Mouse (Mus musculus): ENCODE measurements around the gene Pi4ka. TPM values are rescaled to one million over a fixed set of nuclear protein-coding genes. Genes with fewer than 3 reads are reported as not detected.

Gene Pi4ka
- polyA plus RNA-seq, 1 experiment, result 46.1 TPM

DNA sequence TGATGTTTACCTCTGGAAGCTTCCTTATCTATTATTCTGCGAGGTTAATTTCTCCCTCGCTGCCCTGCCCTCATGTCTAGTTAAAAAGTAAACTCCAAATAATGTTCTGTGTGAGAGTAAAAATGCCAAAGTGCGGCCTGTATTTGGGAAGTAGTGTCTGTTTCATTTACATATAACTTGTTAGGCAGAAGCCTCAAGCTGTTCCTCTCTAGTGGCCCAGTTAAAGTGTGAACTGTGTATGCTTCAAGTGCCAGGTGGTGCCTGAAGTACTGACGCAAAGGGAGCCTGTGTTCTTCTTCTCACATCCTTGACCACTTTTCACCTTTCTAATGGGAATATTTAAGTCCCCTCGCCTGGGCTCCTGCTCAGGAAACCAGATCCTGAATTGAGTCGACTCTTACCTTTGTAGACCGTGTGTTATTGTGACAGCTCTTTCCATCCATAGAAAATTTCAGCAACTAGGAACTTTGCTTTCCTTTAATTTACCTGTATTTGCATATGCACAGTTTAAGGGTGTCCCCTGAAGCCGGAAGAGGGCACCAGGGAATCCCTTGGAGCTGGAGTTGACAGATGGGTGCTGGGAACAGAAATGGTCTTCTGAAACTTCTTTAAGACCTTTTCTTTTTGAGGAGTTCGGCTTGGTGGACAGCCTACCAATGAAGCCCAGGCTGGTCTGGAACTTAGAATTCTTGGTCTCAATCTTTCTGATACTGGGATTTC, 558 bp upstream of the Pi4ka start:
- Histone ChIP-seq H3K27ac (ENCODE audit: control insufficient read depth, insufficient read depth, low read depth, low read length, poor library complexity) (peak overlapping the region; percentile 88; the same call in 1 of the 2 replicates), H3K4me1 (ENCODE audit: control insufficient read depth, insufficient read depth, low read length) (peaks cover 7% of the 10 kb centered on the region; the same call in 1 of the 2 replicates), H3K4me3 (replicated peaks; ENCODE audit: control insufficient read depth, low read depth, low read length) (peak overlapping the region; percentile 93)
- WGBS, result 28% methylated on average over 9 of the region's 9 CpGs
- TF ChIP-seq CTCF (IDR thresholded peaks at IDR 0.05; ENCODE audit: control insufficient read depth, insufficient read depth, low read length), result no peak
- TF ChIP-seq POLR2A (IDR thresholded peaks at IDR 0.05; ENCODE audit: borderline replicate concordance, control insufficient read depth, low read depth, low read length), result no peak

DNA sequence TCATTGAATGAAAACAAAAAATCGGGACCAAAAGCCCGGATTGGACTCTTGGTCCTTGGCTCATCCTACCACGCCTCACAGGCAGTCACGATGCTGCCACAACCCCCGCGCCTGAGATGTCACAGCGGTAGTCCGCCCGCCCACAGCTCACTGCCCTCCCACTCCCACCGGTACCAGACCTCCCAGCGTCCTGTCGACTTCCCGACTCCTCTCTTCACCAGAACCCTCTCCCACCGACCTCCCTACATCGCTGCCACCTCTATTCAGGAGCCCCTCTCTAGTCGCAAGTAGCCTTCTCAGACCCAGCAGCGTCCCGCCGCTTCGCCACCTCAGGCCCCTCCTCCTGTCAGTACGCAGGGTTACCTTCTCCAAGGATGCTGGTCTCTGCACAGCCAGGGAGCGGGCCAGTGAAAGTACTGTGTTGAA, 830 bp downstream of the Pi4ka start:
- 1% methylated on average over 22 of the region's 22 CpGs for WGBS
- H3K27ac ChIP-seq (ENCODE audit: control insufficient read depth, insufficient read depth, low read depth, low read length, poor library complexity), result peak overlapping the region; percentile 88
- peak overlapping the region; percentile 99 for H3K4me3 ChIP-seq (replicated peaks; ENCODE audit: control insufficient read depth, low read depth, low read length)
- TF ChIP-seq CTCF (IDR thresholded peaks at IDR 0.05; ENCODE audit: control insufficient read depth, insufficient read depth, low read length) (no peak), POLR2A (IDR thresholded peaks at IDR 0.05; ENCODE audit: borderline replicate concordance, control insufficient read depth, low read depth, low read length) (no peak)
- peaks cover 7% of the 10 kb centered on the region; the same call in 1 of the 2 replicates for H3K4me1 ChIP-seq (ENCODE audit: control insufficient read depth, insufficient read depth, low read length)

- 53% methylated on average over 1 of the region's 1 CpGs for WGBS
- H3K4me1 ChIP-seq (ENCODE audit: control insufficient read depth, insufficient read depth, low read length), result no peaks in the 10 kb centered on the region
- TF ChIP-seq POLR2A (IDR thresholded peaks at IDR 0.05; ENCODE audit: borderline replicate concordance, control insufficient read depth, low read depth, low read length), result no peak
- 0 out of 2 replicates have a peak, but pooled peaks have one; percentile 21 for TF ChIP-seq CTCF (IDR thresholded peaks at IDR 0.05; ENCODE audit: control insufficient read depth, insufficient read depth, low read length)
Measured at GRCm38 (mm10) chr16:17402855-17403254, 3.3 kb downstream of the Pi4ka start.

DNA sequence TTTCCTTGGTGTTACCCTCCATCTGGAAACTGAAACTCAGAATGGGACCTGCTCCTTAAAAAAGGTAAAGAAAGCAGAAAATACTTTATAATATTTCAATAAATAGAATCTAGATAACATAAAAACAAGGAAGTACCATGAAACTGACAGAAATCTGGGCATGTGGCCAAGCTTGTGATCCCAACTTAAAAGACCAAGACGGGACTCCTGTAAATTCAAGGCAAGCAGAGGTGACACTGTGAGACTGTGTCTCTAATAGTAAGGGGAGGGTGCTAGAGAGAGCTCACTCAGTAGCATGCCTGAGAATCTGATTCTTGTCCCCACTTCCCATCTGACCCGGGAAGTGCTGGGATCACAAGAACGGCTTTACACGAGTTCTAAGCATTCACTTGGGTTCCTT, 13.3 kb downstream of the Pi4ka start:
- 66% methylated on average over 4 of the region's 4 CpGs for WGBS
- TF ChIP-seq CTCF (IDR thresholded peaks at IDR 0.05; ENCODE audit: control insufficient read depth, insufficient read depth, low read length), result no peak
- TF ChIP-seq POLR2A (IDR thresholded peaks at IDR 0.05; ENCODE audit: borderline replicate concordance, control insufficient read depth, low read depth, low read length), result no peak
- Histone ChIP-seq H3K27ac (ENCODE audit: control insufficient read depth, insufficient read depth, low read depth, low read length, poor library complexity) (no peak overlapping the region), H3K4me3 (replicated peaks; ENCODE audit: control insufficient read depth, low read depth, low read length) (no peak overlapping the region), H3K4me1 (ENCODE audit: control insufficient read depth, insufficient read depth, low read length) (no peaks in the 10 kb centered on the region)

More at GRCm38 (mm10) chr16:17402855-17403254, 3.3 kb downstream of the Pi4ka start:
- H3K27ac ChIP-seq (ENCODE audit: control insufficient read depth, insufficient read depth, low read depth, low read length, poor library complexity), result no peak overlapping the region
- no peak overlapping the region for H3K4me3 ChIP-seq (replicated peaks; ENCODE audit: control insufficient read depth, low read depth, low read length)

- WGBS, result 62% methylated on average over 2 of the region's 2 CpGs
- no peak for TF ChIP-seq CTCF (IDR thresholded peaks at IDR 0.05; ENCODE audit: control insufficient read depth, insufficient read depth, low read length)
- H3K4me1 ChIP-seq (ENCODE audit: control insufficient read depth, insufficient read depth, low read length), result no peaks in the 10 kb centered on the region
- no peak overlapping the region for H3K27ac ChIP-seq (ENCODE audit: control insufficient read depth, insufficient read depth, low read depth, low read length, poor library complexity)
- H3K4me3 ChIP-seq (replicated peaks; ENCODE audit: control insufficient read depth, low read depth, low read length), result no peak overlapping the region
Measured at GRCm38 (mm10) chr16:17383594-17384326, 22.4 kb downstream of the Pi4ka start.

DNA sequence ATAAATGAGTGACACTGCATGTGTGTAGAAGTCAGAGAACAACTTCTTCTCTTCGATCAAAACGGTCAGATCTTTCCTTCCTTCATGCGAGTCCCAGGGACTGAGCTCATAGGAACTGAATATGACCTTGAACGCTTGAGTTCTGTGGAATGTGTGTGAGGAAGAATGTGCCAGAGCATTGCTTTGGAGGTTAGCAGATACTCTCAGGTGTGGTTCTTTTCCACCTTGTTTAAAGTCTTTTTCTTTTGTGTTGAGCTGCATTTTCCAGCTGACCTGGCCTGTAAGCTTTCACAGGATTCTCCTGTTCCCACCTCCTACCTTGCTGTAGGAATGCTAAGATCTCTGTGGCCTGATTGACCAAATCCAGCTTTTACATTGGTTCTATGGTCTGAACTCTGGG, 23.8 kb downstream of the Pi4ka start:
- no peaks in the 10 kb centered on the region for H3K4me1 ChIP-seq (ENCODE audit: control insufficient read depth, insufficient read depth, low read length)
- no peak overlapping the region for H3K4me3 ChIP-seq (replicated peaks; ENCODE audit: control insufficient read depth, low read depth, low read length)
- no peak overlapping the region for H3K27ac ChIP-seq (ENCODE audit: control insufficient read depth, insufficient read depth, low read depth, low read length, poor library complexity)
- WGBS, result 90% methylated on average over 4 of the region's 4 CpGs
- TF ChIP-seq POLR2A (IDR thresholded peaks at IDR 0.05; ENCODE audit: borderline replicate concordance, control insufficient read depth, low read depth, low read length) (no peak), CTCF (IDR thresholded peaks at IDR 0.05; ENCODE audit: control insufficient read depth, insufficient read depth, low read length) (no peak)

DNA sequence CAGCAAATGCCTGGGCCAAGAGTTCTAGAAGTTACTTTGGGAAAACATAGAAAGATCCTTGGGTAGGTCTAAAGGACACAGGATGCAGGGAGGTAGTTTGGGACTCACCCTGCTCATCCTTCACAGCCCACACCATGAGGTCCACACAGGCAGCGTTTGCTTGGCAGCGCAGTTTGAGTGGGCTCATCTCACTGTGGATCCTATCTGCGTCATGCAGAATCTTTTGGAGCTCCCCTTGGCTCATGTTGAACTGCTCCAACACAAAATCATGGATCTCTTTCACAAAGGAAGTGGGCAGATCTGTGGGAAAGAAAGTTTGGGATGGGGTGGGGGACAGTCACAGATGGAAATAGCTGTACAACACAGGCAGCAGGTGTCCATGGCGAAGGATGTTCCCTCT, 47.3 kb downstream of the Pi4ka start:
- 94% methylated on average over 4 of the region's 4 CpGs for WGBS
- Histone ChIP-seq H3K4me3 (replicated peaks; ENCODE audit: control insufficient read depth, low read depth, low read length) (no peak overlapping the region), H3K4me1 (ENCODE audit: control insufficient read depth, insufficient read depth, low read length) (no peaks in the 10 kb centered on the region), H3K27ac (ENCODE audit: control insufficient read depth, insufficient read depth, low read depth, low read length, poor library complexity) (no peak overlapping the region)
- TF ChIP-seq CTCF (IDR thresholded peaks at IDR 0.05; ENCODE audit: control insufficient read depth, insufficient read depth, low read length), result no peak
- TF ChIP-seq POLR2A (IDR thresholded peaks at IDR 0.05; ENCODE audit: borderline replicate concordance, control insufficient read depth, low read depth, low read length), result no peak

- no peak for TF ChIP-seq CTCF (IDR thresholded peaks at IDR 0.05; ENCODE audit: control insufficient read depth, insufficient read depth, low read length)
- TF ChIP-seq POLR2A (IDR thresholded peaks at IDR 0.05; ENCODE audit: borderline replicate concordance, control insufficient read depth, low read depth, low read length), result no peak
- no peak overlapping the region for H3K4me3 ChIP-seq (replicated peaks; ENCODE audit: control insufficient read depth, low read depth, low read length)
- no peak overlapping the region for H3K27ac ChIP-seq (ENCODE audit: control insufficient read depth, insufficient read depth, low read depth, low read length, poor library complexity)
- H3K4me1 ChIP-seq (ENCODE audit: control insufficient read depth, insufficient read depth, low read length), result no peaks in the 10 kb centered on the region
- WGBS, result 86% methylated on average over 6 of the region's 6 CpGs
Measured at GRCm38 (mm10) chr16:17356031-17356430, 50.1 kb downstream of the Pi4ka start.
